Comparison of ENCODE assay signal across 16 mouse cellular contexts in the genomic region with DNA sequence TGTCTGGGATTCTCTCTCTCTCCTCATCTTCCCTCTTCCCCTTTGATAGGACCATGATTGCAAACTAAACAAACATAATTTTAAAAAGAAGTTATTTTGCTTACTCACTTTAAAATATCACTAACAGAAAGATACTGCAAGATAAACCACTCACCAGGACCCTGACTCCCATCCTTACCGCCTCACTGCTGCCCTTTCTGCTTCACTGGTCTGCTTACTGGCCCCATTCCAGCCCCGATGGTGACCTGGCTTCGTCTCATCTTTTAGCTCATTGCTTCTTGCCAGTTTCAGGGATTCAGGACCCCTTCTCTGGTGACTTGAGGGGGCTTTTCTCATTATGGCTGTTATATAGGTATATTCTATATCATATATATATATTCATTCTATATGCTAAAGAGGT. TPM values are rescaled to one million over a fixed set of nuclear protein-coding genes. Genes with fewer than 3 reads are reported as not detected.
DNase-seq lines count a peak whose midpoint lies in the region; ATAC-seq and TF ChIP-seq lines count a peak whose summit lies in the region.
"Had no signal": no experiment of that assay in that cellular context is flagged by ENCODE, and none has a peak within 500 bp of the region (broad histone marks: within the 10 kb centered on the region; RNA-seq: fewer than 3 reads in every experiment).

No protein-coding gene starts in this region.

- no peaks in the 10 kb centered on the region for H3K27me3 ChIP-seq in forebrain, embryonic 14.5 days (replicated peaks; ENCODE audit: control insufficient read depth, insufficient read depth, low read length)
- H3K27me3 ChIP-seq in forebrain, embryonic 11.5 days (ENCODE audit: control insufficient read depth, insufficient read depth, low read length): no peaks in the 10 kb centered on the region
- no peaks in the 10 kb centered on the region for H3K27me3 ChIP-seq in midbrain, postnatal 0 days (ENCODE audit: insufficient read depth, low read length)
- H3K27me3 ChIP-seq: embryonic facial prominence, embryonic 15.5 days; forebrain, embryonic 13.5 days had no signal

- WGBS in forebrain, embryonic 14.5 days: 80% methylated on average over 3 of the region's 3 CpGs
- WGBS in forebrain, embryonic 11.5 days: 93% methylated on average over 3 of the region's 3 CpGs
- 61% methylated on average over 3 of the region's 3 CpGs for WGBS in midbrain, postnatal 0 days

- no peak overlapping the region for H3K4me3 ChIP-seq in forebrain, embryonic 14.5 days (ENCODE audit: low read depth, low read length)
- no peak overlapping the region for H3K4me3 ChIP-seq in forebrain, embryonic 11.5 days (ENCODE audit: low read depth, low read length)
- no peak overlapping the region for H3K4me3 ChIP-seq in left cerebral cortex, adult 2 months
- H3K4me3 ChIP-seq in midbrain, postnatal 0 days (ENCODE audit: low read depth, low read length): no peak overlapping the region
- H3K4me3 ChIP-seq: embryonic facial prominence, embryonic 15.5 days; forebrain, embryonic 13.5 days; gastrocnemius, adult 2 months; heart, adult 2 months; myocyte had no signal

- intact Hi-C loops in left cerebral cortex, adult 2 months (cut with DNase I): no loop called here

- no peak for DNase-seq in forebrain, embryonic 14.5 days (ENCODE audit: low spot score)
- DNase-seq in forebrain, embryonic 11.5 days (ENCODE audit: low spot score): no peak
- DNase-seq in left cerebral cortex, adult 2 months (ENCODE audit: extremely low spot score in 1 of 2, low spot score in 2 of 2): no peak
- no peak for DNase-seq in left cerebral cortex, adult 9 months (ENCODE audit: low spot score in 2 of 2)
- peak; percentile 58 for DNase-seq in kidney, adult 9 months
- DNase-seq in midbrain, postnatal 0 days (ENCODE audit: low spot score): no peak
- DNase-seq in thymus, postnatal 10 days (ENCODE audit: low spot score in 2 of 2): no peak
- DNase-seq: gastrocnemius, adult 2 months; heart, adult 2 months; layer of hippocampus, adult 9-11 months; lung, embryonic 14.5 days; right cerebral cortex, postnatal 25 days had no signal

- no peaks in the 10 kb centered on the region for H3K36me3 ChIP-seq in forebrain, embryonic 14.5 days (ENCODE audit: control insufficient read depth, insufficient read depth, low read length)
- H3K36me3 ChIP-seq in forebrain, embryonic 11.5 days (ENCODE audit: control insufficient read depth, insufficient read depth, low read length): no peaks in the 10 kb centered on the region
- H3K36me3 ChIP-seq in midbrain, postnatal 0 days (ENCODE audit: insufficient read depth, low read length): no peaks in the 10 kb centered on the region
- H3K36me3 ChIP-seq: embryonic facial prominence, embryonic 15.5 days had no signal

- H3K9ac ChIP-seq in forebrain, embryonic 14.5 days (ENCODE audit: low read length): no peak overlapping the region
- no peak overlapping the region for H3K9ac ChIP-seq in forebrain, embryonic 11.5 days (ENCODE audit: low read length)
- no peak overlapping the region for H3K9ac ChIP-seq in midbrain, postnatal 0 days (replicated peaks; ENCODE audit: low read length, poor library complexity, severe bottlenecking)
- H3K9ac ChIP-seq: embryonic facial prominence, embryonic 15.5 days; forebrain, embryonic 13.5 days; lung, embryonic 14.5 days had no signal

- H3K4me2 ChIP-seq in forebrain, embryonic 14.5 days (ENCODE audit: low read length): no peak overlapping the region
- no peak overlapping the region for H3K4me2 ChIP-seq in forebrain, embryonic 11.5 days (ENCODE audit: low read depth, low read length, severe bottlenecking)
- no peak overlapping the region for H3K4me2 ChIP-seq in midbrain, postnatal 0 days (ENCODE audit: low read depth, low read length, poor library complexity, severe bottlenecking)
- H3K4me2 ChIP-seq: embryonic facial prominence, embryonic 15.5 days; forebrain, embryonic 13.5 days; lung, embryonic 14.5 days had no signal

- TF ChIP-seq CTCF in left cerebral cortex, adult 2 months (IDR thresholded peaks at IDR 0.05): no peak
- TF ChIP-seq CTCF in midbrain, postnatal 0 days (IDR thresholded peaks at IDR 0.05): no peak

- no peaks in the 10 kb centered on the region for H3K9me3 ChIP-seq in forebrain, embryonic 14.5 days (replicated peaks; ENCODE audit: control insufficient read depth, low read length)
- no peaks in the 10 kb centered on the region for H3K9me3 ChIP-seq in forebrain, embryonic 11.5 days (ENCODE audit: control insufficient read depth, low read length)
- H3K9me3 ChIP-seq in midbrain, postnatal 0 days (ENCODE audit: low read length): no peaks in the 10 kb centered on the region
- H3K9me3 ChIP-seq: embryonic facial prominence, embryonic 15.5 days; forebrain, embryonic 13.5 days had no signal

- H3K27ac ChIP-seq in forebrain, embryonic 14.5 days (ENCODE audit: low read depth, low read length): 0 out of 2 replicates have a peak overlapping the region, but pooled peaks have one; percentile 74
- no peak overlapping the region for H3K27ac ChIP-seq in forebrain, embryonic 11.5 days (ENCODE audit: low read depth, low read length)
- peak overlapping the region; percentile 84; the same call in 1 of the 2 replicates for H3K27ac ChIP-seq in left cerebral cortex, adult 2 months
- H3K27ac ChIP-seq in midbrain, postnatal 0 days (ENCODE audit: low read depth, low read length): peak overlapping the region; percentile 86
- H3K27ac ChIP-seq: embryonic facial prominence, embryonic 15.5 days; gastrocnemius, adult 2 months; heart, adult 2 months had no signal

- ATAC-seq in forebrain, embryonic 14.5 days: no peak
- ATAC-seq in forebrain, embryonic 11.5 days (replicated peaks; ENCODE audit: low FRiP score): no peak
- ATAC-seq in midbrain, postnatal 0 days (ENCODE audit: low FRiP score): no peak
- ATAC-seq in activated CD4-positive, CD25-positive, alpha-beta regulatory T cell, adult 4 months: no peak

- H3K4me1 ChIP-seq in forebrain, embryonic 14.5 days (ENCODE audit: control insufficient read depth, insufficient read depth, low read length): peaks cover 18% of the 10 kb centered on the region
- no peaks in the 10 kb centered on the region for H3K4me1 ChIP-seq in forebrain, embryonic 11.5 days (replicated peaks; ENCODE audit: control insufficient read depth, insufficient read depth, low read length)
- H3K4me1 ChIP-seq in midbrain, postnatal 0 days (ENCODE audit: insufficient read depth, low read length): no peaks in the 10 kb centered on the region
- H3K4me1 ChIP-seq: embryonic facial prominence, embryonic 15.5 days had no signal

RNA-seq across cellular contexts. Expression of a gene that starts 13.5 kb away (rescaled TPM):
- 2.5 and 2.8 TPM in 2 replicates for polyA plus RNA-seq in forebrain, embryonic 14.5 days (2014; fragmentation: Nextera tagmentation; extraction: Ambion mirVana)
- polyA plus RNA-seq in forebrain, embryonic 11.5 days (2014; fragmentation: Nextera tagmentation; extraction: Ambion mirVana): 3.5 and 4.2 TPM in 2 replicates
- total RNA-seq in left cerebral cortex, adult 2 months (2021): 10 to 100 TPM; 10.5 to 12.0 TPM
- total RNA-seq in midbrain, postnatal 0 days (2014; rRNA removed): 1.2 and 1.9 TPM in 2 replicates
- polyA plus RNA-seq in midbrain, postnatal 0 days (2015; fragmentation: Nextera tagmentation; extraction: Ambion mirVana): 1.8 and 2.4 TPM in 2 replicates
- polyA plus RNA-seq in activated CD4-positive, CD25-positive, alpha-beta regulatory T cell, adult 4 months (2017; shearing (Covaris generic)): not detected

RNA-seq across cellular contexts. Expression of a gene that starts 18.2 kb away (rescaled TPM):
- polyA plus RNA-seq in forebrain, embryonic 14.5 days (2014; fragmentation: Nextera tagmentation; extraction: Ambion mirVana): 1.2 and 1.3 TPM in 2 replicates
- polyA plus RNA-seq in forebrain, embryonic 11.5 days (2014; fragmentation: Nextera tagmentation; extraction: Ambion mirVana): 1.1 and 1.7 TPM in 2 replicates
- 1 to 10 TPM; 7.3 to 8.5 TPM for total RNA-seq in left cerebral cortex, adult 2 months (2021)
- total RNA-seq in midbrain, postnatal 0 days (2014; rRNA removed): 0.94 and 1.3 TPM in 2 replicates
- 0.65 and 1.3 TPM in 2 replicates for polyA plus RNA-seq in midbrain, postnatal 0 days (2015; fragmentation: Nextera tagmentation; extraction: Ambion mirVana)
- polyA plus RNA-seq in activated CD4-positive, CD25-positive, alpha-beta regulatory T cell, adult 4 months (2017; shearing (Covaris generic)): under 1 TPM in 1 of 2 experiments, not detected in 1; 0.09 TPM
